Mouse (Mus musculus): ENCODE measurements around the gene Gm9044.
"Not testable (repeated sequence)": the region's sequence is repeated elsewhere in the genome, so short reads cannot be mapped to it uniquely, and the experiment has no call there.

Gm9044 gene

GRCm38 (mm10) chr10:118332308-118332707 is at the start of gene Gm9044:
TSS of gene Gm9044 (minus strand) at chr10:118332408.
- in situ Hi-C loops (cut with MboI, MseI) = not testable (repeated sequence)

- in situ Hi-C loops (cut with MboI, MseI) = loop anchor here (5.0 kb wide), 1 partner anchor 118 kb away; no protein-coding TSS in a partner anchor
Measured at GRCm38 (mm10) chr10:118370443-118370842, 38.2 kb upstream of the Gm9044 start.

- in situ Hi-C loops (cut with MboI, MseI) = loop anchor here (5.0 kb wide), 1 partner anchor 207 kb away; no protein-coding TSS in a partner anchor
Measured at GRCm38 (mm10) chr10:118369518-118369917, 37.3 kb upstream of the Gm9044 start.

GRCm38 (mm10) chr10:118354005-118354404 is 21.8 kb upstream of the Gm9044 start, which contains the start of gene Gm9049:
TSS of gene Gm9049 (minus strand) at chr10:118354105.
- in situ Hi-C loops (cut with MboI, MseI) = loop anchor here (5.0 kb wide), 1 partner anchor 37 kb away; no protein-coding TSS in a partner anchor

GRCm38 (mm10) chr10:118348579-118348978 is 16.4 kb upstream of the Gm9044 start, which contains the start of gene Gm9048:
TSS of gene Gm9048 (minus strand) at chr10:118348679.
- in situ Hi-C loops (cut with MboI, MseI) = not testable (repeated sequence)

- in situ Hi-C loops (cut with MboI, MseI) = not testable (repeated sequence)
Measured at GRCm38 (mm10) chr10:118343155-118343554, 10.9 kb upstream of the Gm9044 start, which contains the start of gene Gm9046. TSS of gene Gm9046 (minus strand) at chr10:118343255.

DNA sequence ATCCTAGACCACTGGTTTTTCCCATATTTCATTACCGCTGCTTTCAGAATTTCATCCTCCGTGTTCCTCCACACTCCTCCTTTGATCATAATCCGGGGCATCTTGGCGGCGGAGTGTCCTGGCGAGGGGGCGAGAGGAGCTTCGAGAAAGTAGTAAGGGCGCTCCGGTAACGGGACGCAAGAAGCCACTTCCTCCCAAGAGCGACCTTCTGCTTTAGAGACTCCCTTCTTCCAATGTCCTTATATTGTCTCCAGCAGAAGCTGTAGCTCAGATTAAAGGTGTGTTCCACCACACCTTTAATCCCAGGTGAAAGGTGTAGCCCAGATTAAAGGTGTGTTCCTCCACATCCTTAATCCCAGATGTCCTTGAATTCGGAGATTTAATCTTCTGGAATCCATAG is 5.5 kb upstream of the Gm9044 start, which contains the start of gene Gm9045:
Gene Gm9045 (minus strand): TSS at position 101 of the 400 bp plus-strand sequence.
- in situ Hi-C loops (cut with MboI, MseI) = not testable (repeated sequence)

DNA sequence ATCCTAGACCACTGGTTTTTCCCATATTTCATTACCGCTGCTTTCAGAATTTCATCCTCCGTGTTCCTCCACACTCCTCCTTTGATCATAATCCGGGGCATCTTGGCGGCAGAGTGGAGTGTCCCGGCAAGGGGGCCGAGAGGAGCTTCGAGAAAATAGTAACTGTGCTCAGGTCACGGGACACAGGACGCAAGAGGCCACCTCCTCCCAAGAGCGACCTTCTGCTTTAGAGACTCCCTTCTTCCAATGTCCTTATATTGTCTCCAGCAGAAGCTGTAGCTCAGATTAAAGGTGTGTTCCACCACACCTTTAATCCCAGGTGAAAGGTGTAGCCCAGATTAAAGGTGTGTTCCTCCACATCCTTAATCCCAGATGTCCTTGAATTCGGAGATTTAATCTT is 5.3 kb downstream of the Gm9044 start, which contains the start of gene Gm9040:
Gene Gm9040 (minus strand): TSS at position 101 of the 400 bp plus-strand sequence.
- in situ Hi-C loops (cut with MboI, MseI) = not testable (repeated sequence)

DNA sequence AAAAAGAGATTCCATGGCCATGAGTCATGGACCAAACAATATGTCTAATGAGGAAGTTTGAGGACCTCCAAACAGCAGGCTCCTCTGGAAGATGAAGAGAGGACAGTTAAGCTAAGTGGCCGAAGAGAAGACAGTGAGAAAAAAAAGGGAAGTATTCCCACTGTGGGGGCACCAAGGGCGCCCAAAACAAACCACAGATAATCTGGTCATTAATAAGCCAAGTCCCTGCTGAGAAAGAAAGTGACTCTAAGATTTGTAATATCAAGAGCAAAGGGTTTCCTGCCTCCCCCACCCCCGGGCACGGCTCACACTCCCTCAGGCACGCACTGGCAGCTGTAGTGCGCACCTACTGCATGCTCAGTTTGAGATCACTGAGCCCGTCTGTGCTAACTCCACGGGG is 13.2 kb downstream of the Gm9044 start:
- in situ Hi-C loops (cut with MboI, MseI) = loop anchor here (5.0 kb wide), 1 partner anchor 33 kb away; the partner anchor contains the start of gene Gm9049

DNA sequence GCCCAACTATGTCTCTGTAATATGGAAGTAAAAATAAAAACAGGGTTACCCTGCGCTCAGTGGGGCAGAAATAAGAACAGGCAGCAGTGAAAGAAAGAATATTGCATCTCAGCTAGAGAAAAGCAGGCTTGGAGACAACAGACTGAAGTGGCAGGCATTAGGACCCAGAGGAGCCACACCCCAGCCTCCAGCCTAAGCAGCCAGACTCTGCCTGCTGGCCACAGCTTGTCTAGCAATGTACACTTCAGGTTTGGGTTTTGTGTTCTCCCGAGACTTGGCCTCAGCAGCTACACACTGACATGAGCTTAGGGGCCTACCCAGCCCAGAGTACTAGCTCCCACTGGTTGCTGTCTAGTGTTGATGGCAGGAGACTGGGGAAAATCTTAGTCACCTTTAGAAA is 30.1 kb downstream of the Gm9044 start:
- in situ Hi-C loops (cut with MboI, MseI) = not testable (repeated sequence)

GRCm38 (mm10) chr10:118294938-118295337 is 37.3 kb downstream of the Gm9044 start, which contains the start of gene Iltifb:
TSS of gene Iltifb (minus strand) at chr10:118295038.
- in situ Hi-C loops (cut with MboI, MseI) = loop anchor here (5.0 kb wide), 1 partner anchor 88 kb away; no protein-coding TSS in a partner anchor

GRCm38 (mm10) chr10:118283016-118283415 is 49.2 kb downstream of the Gm9044 start:
- in situ Hi-C loops (cut with MboI, MseI) = not testable (repeated sequence)

DNA sequence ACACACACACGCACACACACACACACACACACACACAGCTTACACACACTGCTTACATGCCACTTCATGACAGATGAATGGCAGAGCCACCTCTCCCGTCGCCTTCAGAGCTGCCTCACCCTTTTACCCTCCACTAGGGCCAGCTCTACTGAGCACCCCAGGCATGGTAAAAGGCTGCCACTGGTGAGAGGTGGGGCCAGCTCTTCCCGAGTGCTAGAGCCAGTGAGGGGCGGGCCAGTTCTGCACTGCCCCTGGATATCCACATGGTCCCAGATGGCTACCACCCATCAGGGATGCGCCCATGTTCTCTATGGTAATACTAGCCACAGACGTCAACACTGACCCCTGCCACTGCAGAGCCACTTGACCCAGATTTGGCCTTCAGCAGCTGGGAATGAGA is 49.6 kb downstream of the Gm9044 start:
- in situ Hi-C loops (cut with MboI, MseI) = not testable (repeated sequence)
